Mouse (Mus musculus) fibroblast of lung, adult 2 months (primary cell): ENCODE results near the gene Mid1.
A peak's percentile ranks its signal among the peaks of the same experiment; 100 is the strongest.

Experiments used
- DNase-seq: peaks from one replicate; pipeline ENCODE4 v3.0.0-alpha.2; 2011; ENCODE audit warnings: low read depth

Mid1 gene

GRCm38 (mm10) chrX:169813673-169814072 is 128.7 kb downstream of the Mid1 start:
- DNase-seq = no peak

GRCm38 (mm10) chrX:169826947-169827346 is 141.9 kb downstream of the Mid1 start:
- no peak for DNase-seq

- DNase-seq = no peak
Measured at GRCm38 (mm10) chrX:169827720-169828119, 142.7 kb downstream of the Mid1 start.

DNA sequence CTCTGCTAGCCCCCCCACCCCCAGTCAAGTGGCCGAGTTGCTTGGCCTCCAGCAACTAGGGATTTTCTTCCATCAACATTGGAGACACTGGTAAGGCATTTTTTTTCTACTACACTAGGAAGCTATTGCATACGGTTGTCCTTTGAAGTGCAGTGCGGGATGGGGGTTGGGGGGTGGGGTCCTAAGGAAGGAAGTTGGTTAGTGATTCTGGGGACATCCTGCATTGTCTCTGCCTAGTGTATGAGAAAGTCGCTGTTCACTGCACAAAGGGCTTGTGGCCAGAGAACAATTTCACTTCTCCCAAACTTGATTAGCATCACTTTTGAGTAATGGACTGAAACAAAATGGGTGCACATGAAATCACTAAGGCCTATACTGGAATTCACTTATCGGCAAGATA is 143.1 kb downstream of the Mid1 start:
- no peak for DNase-seq

DNA sequence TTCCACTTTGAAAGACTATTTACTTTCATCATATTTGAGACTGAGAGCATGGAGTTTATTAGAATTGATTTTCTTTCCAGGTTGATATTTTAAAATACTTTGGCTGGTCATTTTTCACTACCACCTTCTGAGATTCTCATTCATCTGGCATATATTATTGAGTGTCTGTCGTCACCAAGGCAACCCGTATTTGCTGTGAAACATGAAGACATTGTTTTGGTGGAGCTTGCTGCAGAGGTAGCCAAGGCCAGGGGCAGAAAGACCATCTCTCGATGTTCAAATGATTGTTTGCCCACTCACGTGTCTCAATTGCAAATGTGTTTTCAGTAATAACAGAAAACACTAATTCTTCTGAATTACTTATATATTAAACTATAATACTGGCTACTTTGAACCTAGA is 145.1 kb downstream of the Mid1 start:
- DNase-seq = no peak

GRCm38 (mm10) chrX:169837947-169838649 is 153.1 kb downstream of the Mid1 start:
- no peak for DNase-seq

DNA sequence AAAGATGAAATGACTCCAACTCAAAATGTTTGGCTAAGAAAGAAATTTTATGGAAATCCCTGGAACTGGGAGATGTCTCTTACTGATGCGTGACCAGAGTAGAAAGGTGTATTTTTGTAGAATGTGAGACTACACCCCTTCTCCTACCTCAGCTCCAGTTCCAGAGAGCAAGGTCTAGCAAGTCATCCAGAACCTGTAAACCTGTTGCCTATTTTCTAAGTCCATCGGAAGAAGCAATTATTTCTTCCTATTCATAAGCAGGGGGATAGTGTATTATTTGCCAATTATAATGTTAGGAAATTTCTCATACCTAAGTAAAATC is 153.6 kb downstream of the Mid1 start:
- no peak for DNase-seq

DNA sequence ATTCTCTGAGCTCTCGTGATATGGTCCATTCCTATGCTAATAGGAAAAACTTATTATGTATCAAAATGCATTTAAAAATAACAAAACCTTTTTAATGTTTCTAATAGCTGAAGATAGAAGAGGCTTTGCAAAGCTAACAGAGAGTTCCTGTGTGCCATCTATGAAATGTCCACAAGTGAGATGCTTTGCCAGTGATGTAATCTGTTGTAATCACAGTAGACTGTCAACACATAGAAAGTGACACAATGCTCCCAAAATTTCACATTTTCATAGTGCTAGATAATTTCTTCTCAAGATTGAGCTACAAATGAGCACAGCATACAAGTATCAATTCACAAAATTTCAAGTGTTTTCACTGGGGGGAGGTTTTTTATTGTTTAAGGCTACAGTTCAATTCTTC is 158.3 kb downstream of the Mid1 start:
- DNase-seq = no peak

DNA sequence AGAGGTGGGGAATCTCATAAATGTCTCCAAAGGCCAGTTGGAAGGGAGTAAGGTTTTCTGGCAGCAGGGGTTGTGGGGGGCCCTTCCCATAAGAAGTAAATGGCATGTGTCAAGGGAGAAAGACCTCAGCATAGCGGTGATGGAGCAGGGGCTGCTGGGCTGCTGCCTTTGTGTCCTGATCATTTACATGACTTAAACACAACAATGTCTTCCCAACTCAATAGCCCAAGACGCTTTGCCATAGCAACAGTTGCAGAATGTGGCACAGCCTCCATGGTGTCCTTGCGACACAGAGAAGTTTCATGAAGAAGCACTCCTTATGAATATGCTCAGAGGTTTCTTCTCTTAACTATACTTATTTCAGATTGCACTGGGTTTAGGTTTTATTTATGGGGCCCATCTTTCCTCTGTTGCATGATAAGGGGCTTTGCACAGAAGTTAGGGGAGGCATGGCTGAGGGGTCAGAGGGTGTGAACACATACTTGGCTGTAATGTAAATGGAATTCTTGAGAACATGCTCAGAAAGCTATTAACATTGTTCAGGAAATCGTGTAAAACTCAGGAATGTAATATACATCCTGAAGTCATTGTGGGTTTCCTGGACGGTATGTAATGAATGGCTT is 159.3 kb downstream of the Mid1 start:
- DNase-seq = no peak

- no peak for DNase-seq
Measured at GRCm38 (mm10) chrX:169846187-169846586, 161.2 kb downstream of the Mid1 start.

DNA sequence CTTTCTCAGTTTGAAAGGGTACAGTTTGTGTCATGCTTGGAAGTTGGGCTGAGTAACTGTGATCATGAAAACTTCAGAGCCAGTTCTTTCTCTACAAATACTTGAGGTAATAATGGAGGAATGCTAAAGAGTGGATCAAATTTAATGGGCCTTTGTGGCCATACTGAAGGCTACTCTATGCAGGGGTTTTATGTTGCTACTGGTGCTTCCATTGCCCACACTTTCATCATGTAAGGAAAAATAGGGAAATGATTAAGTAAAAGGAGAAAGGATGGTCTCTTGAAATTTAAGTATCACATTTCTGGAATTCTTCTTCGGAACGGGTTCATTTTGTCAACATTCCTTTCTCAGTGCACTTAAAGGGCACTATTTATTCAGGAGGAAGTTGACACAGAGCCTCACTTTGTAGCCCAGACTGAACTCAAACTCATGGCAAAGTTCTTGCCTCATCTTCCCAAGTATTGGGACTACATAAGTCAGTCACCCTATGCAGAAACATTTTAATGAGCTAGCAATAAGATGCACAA is 176.3 kb downstream of the Mid1 start:
- no peak for DNase-seq

DNA sequence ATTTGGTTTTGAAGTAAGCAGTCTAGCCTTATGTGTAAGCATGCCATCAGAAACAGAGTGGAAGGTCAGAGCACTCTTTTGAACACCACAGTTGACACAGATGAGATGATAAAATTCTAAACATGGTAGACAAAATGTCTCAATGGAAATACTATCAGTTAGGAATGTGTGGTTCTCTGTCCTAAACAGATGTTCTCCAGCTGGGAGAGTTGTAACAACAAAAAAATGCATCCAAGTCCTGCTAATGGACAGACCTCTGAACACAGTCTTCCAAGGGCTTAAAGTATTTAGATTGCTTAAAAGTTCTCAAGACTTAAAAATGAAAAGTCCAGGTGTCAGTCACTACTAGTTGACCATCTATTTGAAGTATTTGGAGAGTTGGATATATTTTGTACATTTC is 177.4 kb downstream of the Mid1 start:
- DNase-seq = no peak

- no peak for DNase-seq
Measured at GRCm38 (mm10) chrX:169862848-169863247, 177.8 kb downstream of the Mid1 start.

DNA sequence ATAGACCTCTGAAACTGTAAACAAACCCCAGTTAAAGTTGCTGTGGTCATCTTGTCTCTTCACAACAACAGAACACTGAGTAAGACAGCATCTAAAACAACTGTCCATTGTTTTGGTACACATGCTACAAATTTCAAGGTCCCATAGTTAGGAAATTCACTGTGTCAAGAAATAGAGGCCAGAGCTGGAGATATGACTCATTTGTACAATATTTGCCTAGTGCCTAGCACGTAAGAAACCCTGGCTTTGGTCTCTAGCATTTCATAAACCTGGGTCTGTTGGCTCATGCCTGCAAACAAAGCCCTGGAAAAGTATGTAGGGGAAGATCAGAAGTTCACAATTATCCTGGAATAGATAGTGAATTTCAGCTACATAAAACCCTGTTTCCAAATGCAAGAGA is 178.8 kb downstream of the Mid1 start:
- no peak for DNase-seq

DNA sequence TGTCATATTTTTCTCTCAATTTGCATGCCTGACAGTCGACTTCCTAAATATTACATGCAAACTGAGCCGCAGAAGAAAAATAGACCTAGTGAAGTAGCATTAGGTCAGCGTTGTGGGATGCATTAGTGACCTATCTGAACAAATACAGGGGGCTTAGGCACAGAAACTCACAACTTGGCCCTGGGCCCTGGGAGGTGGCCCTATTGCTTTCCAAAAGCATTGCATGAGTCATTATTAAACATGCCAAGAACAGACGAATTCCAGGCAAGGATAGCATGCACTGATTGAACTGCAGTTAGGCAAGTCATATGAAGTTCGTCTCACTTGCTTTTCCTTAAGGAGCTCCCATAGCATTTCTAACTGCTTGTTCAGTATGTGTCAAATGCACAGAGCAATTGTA is 183.2 kb downstream of the Mid1 start:
- no peak for DNase-seq

- no peak for DNase-seq
Measured at GRCm38 (mm10) chrX:169874475-169874874, 189.5 kb downstream of the Mid1 start.

- no peak for DNase-seq
Measured at GRCm38 (mm10) chrX:169879481-169880362, 194.7 kb downstream of the Mid1 start.

- DNase-seq = no peak
Measured at GRCm38 (mm10) chrX:169880363-169880711, 195.3 kb downstream of the Mid1 start.

DNA sequence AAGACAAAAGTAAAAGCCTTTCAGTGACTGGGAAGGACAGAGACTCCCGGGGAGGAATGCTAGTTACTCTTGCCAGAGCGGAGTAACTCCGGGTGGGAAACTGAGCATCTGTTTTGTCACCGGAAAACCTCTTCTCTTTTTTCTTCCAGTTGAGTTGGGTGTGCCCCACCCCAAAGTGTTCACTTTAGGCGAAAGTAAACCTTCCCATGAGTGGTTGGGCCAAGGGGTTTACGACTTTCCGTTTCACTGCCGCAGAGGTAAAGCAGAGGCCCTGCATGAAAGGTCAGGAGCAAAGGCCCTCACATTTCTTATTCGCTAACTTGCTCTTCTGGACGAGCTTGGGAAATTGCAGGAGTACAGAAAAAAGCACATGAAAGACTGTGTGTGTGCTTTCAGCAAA is 195.8 kb downstream of the Mid1 start:
- no peak for DNase-seq

DNA sequence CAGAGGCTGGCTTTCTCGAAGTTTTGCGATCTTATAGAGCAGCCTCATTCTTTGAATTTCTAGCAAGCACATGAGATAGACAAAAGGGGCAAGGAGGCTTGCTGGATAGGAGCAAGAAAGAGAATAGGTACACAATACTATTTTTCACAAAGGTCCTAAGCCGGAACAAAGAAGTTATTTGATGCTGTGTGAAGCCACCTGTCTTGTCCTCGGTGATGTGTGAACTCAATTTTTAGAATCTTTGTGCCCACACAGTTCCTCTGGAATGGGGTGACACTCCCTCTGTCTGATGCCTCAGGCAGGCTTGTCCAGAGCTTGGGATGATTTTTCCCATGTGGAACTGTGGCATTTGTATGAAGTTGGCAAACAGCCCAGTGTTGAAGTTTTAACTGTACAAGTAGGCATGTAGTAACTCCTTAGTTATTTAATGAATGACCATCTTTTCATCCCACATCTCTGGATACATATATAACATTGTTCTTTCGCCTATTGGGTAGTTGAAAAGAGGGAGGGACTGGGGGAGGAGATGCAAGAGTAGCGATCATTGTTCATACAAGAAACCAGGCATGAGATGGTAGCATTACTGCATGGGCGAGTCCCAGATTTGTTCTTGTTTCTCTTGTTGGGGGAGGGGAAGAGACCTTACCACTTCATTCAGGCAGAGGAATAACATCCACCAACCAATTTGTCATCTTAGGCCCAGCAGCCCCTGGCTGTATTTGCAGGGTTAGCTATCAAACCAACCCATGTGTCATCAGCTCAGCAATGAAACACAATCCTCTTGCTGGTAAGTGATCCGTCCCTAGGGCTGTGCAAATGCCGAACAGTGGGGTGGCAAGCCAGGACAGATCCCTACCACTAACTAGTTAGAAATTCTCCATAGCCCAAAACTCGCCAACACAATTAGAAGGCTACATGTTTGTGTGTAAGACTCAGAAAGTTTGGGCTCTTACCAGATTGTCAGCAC is 196.5 kb downstream of the Mid1 start:
- peak; percentile 49 for DNase-seq

- DNase-seq = no peak
Measured at GRCm38 (mm10) chrX:169882220-169882609, 197.2 kb downstream of the Mid1 start.
